Mouse (Mus musculus): ENCODE data around the gene Camk2d. TPM values are rescaled to one million over a fixed set of nuclear protein-coding genes. Genes with fewer than 3 reads are reported as not detected.

Camk2d gene
- total and polyA plus RNA-seq, 3 experiments = 66.1 to 80.4 (median 77.3) TPM

DNA sequence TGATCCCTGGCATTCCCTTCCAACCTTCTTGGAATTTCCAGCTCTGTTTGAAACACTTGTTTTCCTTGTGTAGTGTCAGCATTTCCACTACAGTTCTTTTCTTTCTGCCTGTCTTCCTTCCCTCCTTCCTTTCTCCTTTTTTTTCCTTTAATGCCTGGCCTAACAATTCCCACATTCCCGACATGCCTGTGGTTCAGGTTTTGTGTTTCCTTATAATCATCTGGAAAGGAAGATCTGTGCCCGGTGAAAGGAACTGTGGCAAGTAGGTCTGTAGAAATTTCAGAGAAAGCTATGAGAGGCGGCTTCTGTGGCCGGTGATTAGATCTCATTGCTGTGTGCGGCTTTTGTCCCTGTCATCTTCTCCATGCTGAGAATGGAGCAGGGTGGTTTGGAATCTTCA lies 139.1 kb downstream of the Camk2d start:
- no peak for DNase-seq (ENCODE audit: extremely low read depth)
- no peaks in the 10 kb centered on the region for H3K27me3 ChIP-seq (replicated peaks)
- peaks cover 6% of the 10 kb centered on the region; the same call in 1 of the 2 replicates for H3K79me2 ChIP-seq (replicated peaks; ENCODE audit: control insufficient read depth, extremely low read depth, insufficient read depth, poor library complexity, severe bottlenecking)
- H3K27ac ChIP-seq (ENCODE audit: insufficient read depth, low read depth) = no peak overlapping the region
- TF ChIP-seq BHLHE40 (IDR thresholded peaks at IDR 0.05; ENCODE audit: low read depth, low read length) = no peak
- TF ChIP-seq ELF1 (IDR thresholded peaks at IDR 0.05; ENCODE audit: low read depth, low read length) = no peak
- TF ChIP-seq UBTF (IDR thresholded peaks at IDR 0.05; ENCODE audit: low read depth, low read length) = no peak
- TF ChIP-seq PAX5 (IDR thresholded peaks at IDR 0.05; ENCODE audit: low read length) = no peak
- TF ChIP-seq MAX (IDR thresholded peaks at IDR 0.05; ENCODE audit: low read length) = no peak
- TF ChIP-seq MYC (IDR thresholded peaks at IDR 0.05; ENCODE audit: low read depth, low read length) = no peak
- TF ChIP-seq JUN (IDR thresholded peaks at IDR 0.05; ENCODE audit: insufficient read depth, low read depth, low read length) = no peak
- TF ChIP-seq IRF4 (IDR thresholded peaks at IDR 0.05; ENCODE audit: low read depth, low read length) = no peak
- no peak for TF ChIP-seq POLR2AphosphoS2 (IDR thresholded peaks at IDR 0.05; ENCODE audit: low read depth, low read length)
- no peak for TF ChIP-seq ETS1 (conservative IDR thresholded peaks at IDR 0.05; ENCODE audit: low read depth, low read length)
- TF ChIP-seq USF1 (IDR thresholded peaks at IDR 0.05; ENCODE audit: low read depth, low read length) = no peak
- TF ChIP-seq RAD21 (IDR thresholded peaks at IDR 0.05; ENCODE audit: low read depth, low read length) = no peak
- no peak for TF ChIP-seq USF2 (conservative IDR thresholded peaks at IDR 0.05; ENCODE audit: low read depth, low read length)
- TF ChIP-seq MXI1 (IDR thresholded peaks at IDR 0.05; ENCODE audit: low read depth, low read length) = no peak
- no peak for TF ChIP-seq MAFK (IDR thresholded peaks at IDR 0.05; ENCODE audit: insufficient replicate concordance, low read length)
- TF ChIP-seq ZNF384 (IDR thresholded peaks at IDR 0.05; ENCODE audit: low read depth, low read length) = no peak
- TF ChIP-seq CHD2 (IDR thresholded peaks at IDR 0.05; ENCODE audit: low read length) = no peak
- no peak for TF ChIP-seq TCF12 (IDR thresholded peaks at IDR 0.05; ENCODE audit: low read depth, low read length)
- TF ChIP-seq CHD1 (IDR thresholded peaks at IDR 0.05; ENCODE audit: low read depth, low read length) = no peak
- H3K36me3 ChIP-seq (replicated peaks in 1 of 2; ENCODE audit: control insufficient read depth in 1 of 2, insufficient read depth in 1 of 2, low read length in 1 of 2) = peaks cover 14 to 53% of the 10 kb centered on the region in 2 experiments
- no peaks in the 10 kb centered on the region for H3K9me3 ChIP-seq (replicated peaks; ENCODE audit: low read length)
- no peak overlapping the region for H3K9ac ChIP-seq (ENCODE audit: insufficient read depth, low read depth)
- in situ Hi-C loops (cut with MboI; ENCODE audit: low pct_ligation_motif_present, low pct_unique_long_range_greater_than_20kb, low sequenced_read_pairs) = no loop called here
- dilution Hi-C loops (cut with MboI; ENCODE audit: extremely low pct_ligation_motif_present, extremely low pct_unique_long_range_greater_than_20kb, low sequenced_read_pairs) = no loop called here
- no peak overlapping the region for H3K4me2 ChIP-seq (ENCODE audit: insufficient read depth, low read depth, poor library complexity, severe bottlenecking)
- no peak overlapping the region for H3K4me3 ChIP-seq (replicated peaks in 1 of 3; ENCODE audit: low read depth in 2 of 3, low read length in 2 of 3, poor library complexity in 1 of 3)
- H3K4me1 ChIP-seq (ENCODE audit: control insufficient read depth in 1 of 2, insufficient read depth in 2 of 2) = peaks cover 9 to 33% of the 10 kb centered on the region in 2 experiments; a peak in 3 of 4 replicates

DNA sequence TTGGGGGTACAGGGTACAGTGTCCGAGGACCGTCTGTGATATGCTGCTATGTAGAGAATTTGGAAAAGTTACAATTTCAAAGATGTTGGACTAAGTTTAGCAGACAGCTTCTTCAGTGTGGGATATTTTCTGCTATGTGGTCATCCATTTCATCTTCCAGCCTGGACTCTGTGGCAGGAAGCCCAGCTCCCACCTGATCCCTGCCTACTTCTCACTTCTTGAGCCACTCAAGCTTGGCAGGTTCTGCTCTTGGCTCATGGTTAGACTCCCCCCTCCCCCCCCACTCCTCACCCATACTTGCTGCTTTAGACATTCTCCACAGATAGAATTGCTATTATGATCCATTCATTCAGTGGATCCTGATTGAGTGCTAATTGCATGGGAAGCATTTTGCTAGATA lies 141.0 kb downstream of the Camk2d start:
- dilution Hi-C loops (cut with MboI; ENCODE audit: extremely low pct_ligation_motif_present, extremely low pct_unique_long_range_greater_than_20kb, low sequenced_read_pairs) (no loop called here), in situ Hi-C loops (cut with MboI; ENCODE audit: low pct_ligation_motif_present, low pct_unique_long_range_greater_than_20kb, low sequenced_read_pairs) (no loop called here)
- Histone ChIP-seq H3K36me3 (replicated peaks in 1 of 2; ENCODE audit: control insufficient read depth in 1 of 2, insufficient read depth in 1 of 2, low read length in 1 of 2) (peaks cover 13 to 49% of the 10 kb centered on the region in 2 experiments), H3K4me1 (ENCODE audit: control insufficient read depth in 1 of 2, insufficient read depth in 2 of 2) (peaks cover 9 to 34% of the 10 kb centered on the region in 2 experiments; a peak in 3 of 4 replicates), H3K27ac (ENCODE audit: insufficient read depth, low read depth) (no peak overlapping the region), H3K27me3 (replicated peaks) (no peaks in the 10 kb centered on the region), H3K9me3 (replicated peaks; ENCODE audit: low read length) (no peaks in the 10 kb centered on the region), H3K4me3 (replicated peaks in 1 of 3; ENCODE audit: low read depth in 2 of 3, low read length in 2 of 3, poor library complexity in 1 of 3) (no peak overlapping the region), H3K9ac (ENCODE audit: insufficient read depth, low read depth) (no peak overlapping the region), H3K79me2 (replicated peaks; ENCODE audit: control insufficient read depth, extremely low read depth, insufficient read depth, poor library complexity, severe bottlenecking) (peaks cover 6% of the 10 kb centered on the region), H3K4me2 (ENCODE audit: insufficient read depth, low read depth, poor library complexity, severe bottlenecking) (no peak overlapping the region)
- DNase-seq (ENCODE audit: extremely low read depth) = no peak
- TF ChIP-seq POLR2AphosphoS2 (IDR thresholded peaks at IDR 0.05; ENCODE audit: low read depth, low read length) = no peak
- TF ChIP-seq KAT2A (IDR thresholded peaks at IDR 0.05; ENCODE audit: insufficient replicate concordance, low read length) = no peak
- no peak for TF ChIP-seq GABPA (IDR thresholded peaks at IDR 0.05; ENCODE audit: insufficient replicate concordance, low read depth, low read length)
- no peak for TF ChIP-seq ZMIZ1 (IDR thresholded peaks at IDR 0.05; ENCODE audit: low read depth, low read length)
- TF ChIP-seq POLR2A (IDR thresholded peaks at IDR 0.05; ENCODE audit: low read depth, low read length) = no peak
- TF ChIP-seq ELF1 (IDR thresholded peaks at IDR 0.05; ENCODE audit: low read depth, low read length) = no peak
- TF ChIP-seq RCOR1 (conservative IDR thresholded peaks at IDR 0.05; ENCODE audit: low read depth, low read length) = no peak
- no peak for TF ChIP-seq RAD21 (IDR thresholded peaks at IDR 0.05; ENCODE audit: low read depth, low read length)
- no peak for TF ChIP-seq MEF2A (IDR thresholded peaks at IDR 0.05; ENCODE audit: borderline replicate concordance, low read depth, low read length)
- no peak for TF ChIP-seq ZNF384 (IDR thresholded peaks at IDR 0.05; ENCODE audit: low read depth, low read length)
- TF ChIP-seq NRF1 (IDR thresholded peaks at IDR 0.05; ENCODE audit: low read depth, low read length) = no peak
- no peak for TF ChIP-seq MYC (IDR thresholded peaks at IDR 0.05; ENCODE audit: low read depth, low read length)
- no peak for TF ChIP-seq CTCF (conservative IDR thresholded peaks at IDR 0.05 in 1 of 2, IDR thresholded peaks at IDR 0.05 in 1 of 2; ENCODE audit: low read depth in 2 of 2, low read length in 2 of 2)
- TF ChIP-seq MXI1 (IDR thresholded peaks at IDR 0.05; ENCODE audit: low read depth, low read length) = no peak
- no peak for TF ChIP-seq BHLHE40 (IDR thresholded peaks at IDR 0.05; ENCODE audit: low read depth, low read length)
- TF ChIP-seq ZKSCAN1 (IDR thresholded peaks at IDR 0.05; ENCODE audit: borderline replicate concordance, low read depth, low read length) = no peak
- TF ChIP-seq MAZ (IDR thresholded peaks at IDR 0.05; ENCODE audit: low read depth, low read length) = no peak
- no peak for TF ChIP-seq PAX5 (IDR thresholded peaks at IDR 0.05; ENCODE audit: low read length)

All from CH12.LX (cell line).